Mouse (Mus musculus) erythroblast, embryonic 14.5 days (primary cell): Measurements from ENCODE around the gene Adgre4.

Experiments used
- GATA1 ChIP-seq: IDR thresholded peaks from 2 replicates; pipeline ENCODE4 v1.6.1; 2012; ENCODE audit warnings: low read length, inconsistent platforms, mixed read lengths
- TAL1 ChIP-seq: IDR thresholded peaks from 3 replicates; pipeline ENCODE4 v1.6.1; 2012; ENCODE audit warnings: low read length, inconsistent platforms, mixed read lengths

- TF ChIP-seq TAL1 (no peak), GATA1 (no peak)
Measured at GRCm38 (mm10) chr17:55722250-55722649, 27.5 kb upstream of the Adgre4 start.
